Mouse (Mus musculus) embryonic facial prominence, embryonic 10.5 days (tissue): ENCODE data around the gene Gm10840. TPM values are rescaled to one million over a fixed set of nuclear protein-coding genes. Genes with fewer than 3 reads are reported as not detected.

ENCODE experiments used
- DNase-seq: peaks from one replicate; pipeline ENCODE4 v3.0.0-alpha.2; 2017; ENCODE audit warnings: low spot score
- H3K27ac ChIP-seq: fragments of 300-500 bp; sonication (generic); replicated peaks from 2 replicates; pipeline ENCODE4 v1.5.1; 2016; ENCODE audit warnings: mild to moderate bottlenecking
- H3K27me3 ChIP-seq: fragments of 300-500 bp; sonication (generic); replicated peaks from 2 replicates; pipeline ENCODE4 v1.6.1; 2016; ENCODE audit warnings: low read depth, mild to moderate bottlenecking; ENCODE audit not compliant: poor library complexity, severe bottlenecking
- H3K36me3 ChIP-seq: fragments of 300-500 bp; sonication (generic); replicated peaks from 2 replicates; pipeline ENCODE4 v1.6.1; 2016; ENCODE audit warnings: mild to moderate bottlenecking, moderate library complexity
- H3K4me1 ChIP-seq: fragments of 300-500 bp; sonication (generic); 2 replicates; pipeline ENCODE4 v1.6.1; 2016
- H3K4me3 ChIP-seq: fragments of 300-500 bp; sonication (generic); 2 replicates; pipeline ENCODE4 v1.5.1; 2016; ENCODE audit warnings: mild to moderate bottlenecking, moderate library complexity
- H3K9me3 ChIP-seq: fragments of 300-500 bp; sonication (generic); 2 replicates; pipeline ENCODE4 v1.6.1; 2016; ENCODE audit warnings: mild to moderate bottlenecking
- WGBS: fragments of 180-500 bp; shearing (Covaris S2); methylation state at CpG from one replicate; pipeline ENCODE4 v1.1.7; 2016; 5-methylcytosine and 5-hydroxymethylcytosine counted together
- polyA plus RNA-seq: library from polyadenylated mRNA; unstranded; fragments of >200 nt; fragmentation: Nextera tagmentation; extraction: Ambion mirVana; gene quantifications from 2 replicates; pipeline ENCODE4 v1.2.1, GENCODE M21; 2016

The Gm10840 gene
- polyA plus RNA-seq, 1 experiment from 2014 or later = 1.5 TPM

DNA sequence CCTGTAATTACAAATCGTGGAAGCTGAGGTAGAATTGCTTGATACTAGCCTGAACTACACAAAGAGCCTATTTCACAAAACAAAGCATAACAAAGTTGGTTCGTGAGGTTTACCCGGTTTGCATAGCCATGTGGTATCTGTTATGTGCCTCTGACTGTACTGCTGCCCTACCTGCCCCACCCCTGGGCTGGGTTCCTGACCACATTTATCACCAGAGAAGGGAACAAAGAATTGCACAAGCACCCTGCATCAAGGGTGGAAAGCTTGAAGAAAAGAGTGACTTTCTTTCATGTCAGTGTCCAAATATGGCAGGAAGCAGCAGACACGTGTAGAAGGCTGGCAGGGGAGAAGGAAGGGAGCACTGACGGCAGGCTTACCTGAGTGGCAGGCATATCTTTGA lies 6.8 kb downstream of the Gm10840 start:
- Histone ChIP-seq H3K4me1 (0 out of 2 replicates have a peak, but pooled peaks cover 5% of the 10 kb centered on the region), H3K36me3 (peaks cover 92% of the 10 kb centered on the region)
- WGBS = 87% methylated on average over 5 of the region's 5 CpGs

DNA sequence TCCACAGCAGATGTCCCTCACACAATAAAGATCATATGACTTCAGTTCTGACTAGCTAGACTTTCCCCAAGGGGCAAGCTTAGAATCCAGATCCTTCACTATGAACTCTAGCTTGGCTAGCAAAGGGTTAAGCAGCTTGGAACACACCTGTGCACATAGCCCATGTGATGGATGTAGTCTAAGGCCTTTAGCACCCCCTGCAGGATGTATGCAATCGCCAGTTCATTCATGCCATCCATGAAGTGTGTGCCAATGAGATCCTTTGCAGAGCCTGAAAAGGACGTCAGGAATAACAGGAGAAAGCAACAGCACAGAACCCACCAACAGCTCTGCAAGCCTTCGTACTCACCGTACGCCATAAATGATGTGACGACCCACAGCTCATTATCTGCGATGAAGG lies 10.2 kb downstream of the Gm10840 start:
- 79% methylated on average over 7 of the region's 7 CpGs for WGBS
- H3K4me3 ChIP-seq = no peak overlapping the region
- H3K4me1 ChIP-seq = 0 out of 2 replicates have a peak, but pooled peaks cover 3% of the 10 kb centered on the region
- no peaks in the 10 kb centered on the region for H3K27me3 ChIP-seq
- no peaks in the 10 kb centered on the region for H3K9me3 ChIP-seq
- DNase-seq = no peak
- no peak overlapping the region for H3K27ac ChIP-seq
- H3K36me3 ChIP-seq = peaks cover 73% of the 10 kb centered on the region

More for the DNA sequence above, 6.8 kb downstream of the Gm10840 start:
- no peaks in the 10 kb centered on the region for H3K27me3 ChIP-seq
- no peak for DNase-seq
- no peak overlapping the region for H3K27ac ChIP-seq
- no peak overlapping the region for H3K4me3 ChIP-seq
- no peaks in the 10 kb centered on the region for H3K9me3 ChIP-seq

DNA sequence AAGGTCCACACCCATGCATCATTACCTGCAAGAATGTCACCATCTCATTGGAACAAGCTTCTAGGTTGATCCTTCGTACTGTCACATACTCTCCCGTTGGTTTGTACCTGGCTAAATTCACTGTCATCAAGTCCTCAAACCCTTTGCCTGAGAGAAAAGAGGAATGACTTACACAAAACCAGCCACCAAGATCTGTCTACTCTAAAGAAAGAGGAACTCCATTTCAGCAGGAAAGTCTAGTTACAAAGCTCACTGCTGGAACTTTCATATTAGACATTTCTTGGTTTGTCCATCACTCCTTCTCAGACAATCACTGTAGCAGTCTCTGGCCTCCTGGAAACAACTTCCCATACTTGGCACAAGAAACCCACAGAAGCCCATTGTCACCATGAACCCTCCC lies 12.6 kb downstream of the Gm10840 start:
- Histone ChIP-seq H3K4me1 (0 out of 2 replicates have a peak, but pooled peaks cover 3% of the 10 kb centered on the region), H3K36me3 (peaks cover 49% of the 10 kb centered on the region), H3K4me3 (no peak overlapping the region), H3K9me3 (no peaks in the 10 kb centered on the region), H3K27ac (no peak overlapping the region), H3K27me3 (no peaks in the 10 kb centered on the region)
- 95% methylated on average over 2 of the region's 2 CpGs for WGBS
- DNase-seq = no peak

DNA sequence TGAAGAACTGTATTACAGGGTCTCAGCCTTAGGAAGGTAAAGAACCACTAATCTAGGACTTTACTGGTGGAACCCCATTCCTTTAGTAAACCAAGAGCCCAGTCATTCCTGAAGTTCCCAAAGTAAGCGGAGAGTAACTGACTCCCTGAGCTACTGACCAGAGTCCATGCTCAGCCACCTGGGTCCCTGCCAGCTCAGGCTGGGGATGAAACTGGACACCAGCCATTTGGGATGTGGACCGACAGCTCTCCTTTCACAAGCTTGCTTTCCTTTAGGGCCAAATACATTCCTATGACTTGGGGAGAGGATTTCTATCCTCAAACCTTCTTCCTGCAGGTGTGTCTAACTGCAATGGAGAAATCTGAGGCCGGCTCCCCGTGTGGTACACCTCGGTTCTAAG lies 13.7 kb downstream of the Gm10840 start:
- WGBS = 76% methylated on average over 5 of the region's 5 CpGs
- Histone ChIP-seq H3K27me3 (no peaks in the 10 kb centered on the region), H3K36me3 (peaks cover 41% of the 10 kb centered on the region), H3K4me3 (no peak overlapping the region), H3K9me3 (no peaks in the 10 kb centered on the region), H3K27ac (no peak overlapping the region), H3K4me1 (0 out of 2 replicates have a peak, but pooled peaks cover 7% of the 10 kb centered on the region)
- DNase-seq = no peak

DNA sequence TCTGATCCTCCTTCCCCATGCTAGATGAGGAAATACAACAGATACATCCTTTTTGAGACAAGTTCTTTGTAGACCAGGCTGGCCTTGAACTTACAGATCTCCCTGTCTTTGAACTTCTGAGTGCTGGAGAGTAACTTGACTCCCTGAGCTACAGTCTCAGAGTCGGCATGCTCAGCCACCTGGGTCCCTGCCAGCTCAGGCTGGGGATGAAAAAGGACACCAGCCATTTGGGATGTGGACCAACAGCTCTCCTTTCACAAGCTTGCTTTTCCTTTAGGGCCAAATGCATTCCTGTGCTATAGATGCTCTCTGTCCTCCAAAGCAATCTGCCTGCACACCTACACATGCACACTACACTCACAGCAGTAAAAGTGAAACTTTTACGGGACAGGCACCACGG lies 14.4 kb downstream of the Gm10840 start:
- no peaks in the 10 kb centered on the region for H3K27me3 ChIP-seq
- no peak overlapping the region for H3K4me3 ChIP-seq
- peaks cover 11% of the 10 kb centered on the region for H3K4me1 ChIP-seq
- H3K36me3 ChIP-seq = peaks cover 33% of the 10 kb centered on the region
- WGBS = 70% methylated on average over 3 of the region's 3 CpGs
- no peak for DNase-seq
- no peak overlapping the region for H3K27ac ChIP-seq
- no peaks in the 10 kb centered on the region for H3K9me3 ChIP-seq

DNA sequence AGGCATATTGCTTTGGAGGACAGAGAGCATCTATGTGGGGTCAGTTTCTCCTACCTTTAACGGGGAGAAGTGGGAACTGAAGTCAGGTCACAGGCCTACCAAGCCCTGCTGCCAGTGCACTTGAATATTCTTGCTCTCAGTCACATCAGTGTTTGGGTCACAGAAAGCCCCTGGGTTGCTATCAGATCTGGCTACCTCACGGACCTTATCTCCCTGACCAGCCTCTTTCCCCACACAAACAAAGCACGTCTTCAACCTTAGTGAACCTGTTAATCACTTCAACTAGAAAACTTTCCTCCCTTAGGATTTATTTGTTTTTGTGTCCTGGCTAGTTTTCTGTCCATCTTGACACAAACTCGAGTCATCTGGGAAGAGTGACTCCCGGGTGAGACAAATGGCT lies 15.7 kb downstream of the Gm10840 start:
- Histone ChIP-seq H3K27ac (no peak overlapping the region), H3K4me1 (peaks cover 11% of the 10 kb centered on the region), H3K4me3 (no peak overlapping the region), H3K27me3 (no peaks in the 10 kb centered on the region), H3K36me3 (peaks cover 24% of the 10 kb centered on the region), H3K9me3 (no peaks in the 10 kb centered on the region)
- no peak for DNase-seq
- WGBS = 89% methylated on average over 5 of the region's 5 CpGs

DNA sequence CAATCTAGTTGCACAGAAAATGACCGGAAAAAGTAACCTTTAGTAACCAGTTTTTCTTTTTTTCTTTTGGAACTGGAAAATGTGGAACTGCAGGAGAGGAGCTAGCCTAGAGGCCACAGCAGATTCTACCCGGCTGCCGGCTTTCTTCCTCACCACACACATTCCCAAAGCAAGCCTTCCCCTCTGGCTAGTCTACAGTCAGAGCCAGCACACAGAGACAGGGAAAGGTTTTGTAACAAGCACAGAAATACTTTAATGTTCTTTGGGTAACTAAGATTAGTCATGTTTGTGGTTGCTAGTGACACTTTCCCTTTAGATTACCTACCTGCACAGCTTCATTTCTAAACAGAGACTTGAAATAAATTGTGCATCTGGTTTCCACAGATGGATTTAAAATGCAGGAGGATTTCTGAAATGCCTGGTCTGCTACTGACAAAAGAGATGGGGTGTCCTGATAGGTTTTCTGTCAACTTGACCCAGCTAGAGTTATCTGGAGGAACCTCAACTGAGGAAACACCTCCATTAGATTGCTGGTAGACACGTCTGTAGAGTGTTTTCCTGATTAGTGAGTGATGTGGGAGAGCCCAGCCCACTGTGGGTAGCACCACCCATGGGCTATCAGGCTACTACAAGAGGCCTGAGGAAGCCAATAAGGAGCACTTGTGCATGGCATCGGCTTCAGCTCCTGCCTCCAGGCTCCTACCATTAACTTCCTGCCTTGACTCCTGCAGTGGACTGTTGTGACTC lies 17.6 kb downstream of the Gm10840 start:
- Histone ChIP-seq H3K9me3 (no peaks in the 10 kb centered on the region), H3K27me3 (no peaks in the 10 kb centered on the region), H3K27ac (no peak overlapping the region), H3K4me1 (peaks cover 11% of the 10 kb centered on the region), H3K4me3 (no peak overlapping the region), H3K36me3 (peaks cover 16% of the 10 kb centered on the region)
- WGBS = 72% methylated on average over 5 of the region's 5 CpGs
- no peak for DNase-seq

DNA sequence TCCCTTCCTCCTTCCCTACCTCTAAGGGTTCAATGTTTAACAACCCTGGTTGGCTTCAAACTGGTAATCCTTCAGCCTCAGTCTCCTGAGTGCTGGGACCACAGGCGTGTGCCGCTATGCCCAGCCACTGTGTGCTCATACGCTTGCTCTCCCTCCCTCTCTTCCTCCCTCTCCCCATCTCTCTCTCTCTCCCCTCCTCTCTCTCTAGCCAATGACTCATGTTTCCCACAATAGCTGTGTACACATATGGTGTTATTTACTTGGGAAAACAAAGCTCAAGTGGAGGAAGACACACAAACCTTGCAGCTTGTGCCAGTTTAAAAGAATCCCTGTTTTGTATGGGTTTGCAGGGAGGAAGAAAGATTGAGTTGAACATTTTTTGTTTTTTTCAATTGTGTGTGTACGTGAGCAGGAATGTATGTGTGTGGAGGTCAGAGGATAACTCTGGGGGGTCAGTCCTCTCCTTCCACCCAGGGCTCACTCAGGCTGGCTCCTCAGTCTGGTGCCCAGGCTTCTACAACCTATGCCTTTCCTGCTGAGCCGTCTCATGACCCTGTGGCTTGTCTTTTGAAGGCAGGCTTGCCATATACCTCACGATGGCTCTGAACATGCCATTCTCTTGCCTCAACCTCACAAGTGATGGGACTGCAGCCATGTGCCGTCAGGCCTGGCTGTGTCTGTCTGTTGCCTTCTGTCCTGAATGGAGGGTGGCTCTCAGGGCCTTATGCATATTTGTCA lies 19.2 kb downstream of the Gm10840 start:
- no peak overlapping the region for H3K4me3 ChIP-seq
- H3K27me3 ChIP-seq = no peaks in the 10 kb centered on the region
- H3K27ac ChIP-seq = no peak overlapping the region
- no peak for DNase-seq
- H3K4me1 ChIP-seq = peaks cover 8% of the 10 kb centered on the region
- H3K9me3 ChIP-seq = no peaks in the 10 kb centered on the region
- peaks cover 20% of the 10 kb centered on the region; the same call in 1 of the 2 replicates for H3K36me3 ChIP-seq
- WGBS = 57% methylated on average over 7 of the region's 7 CpGs

DNA sequence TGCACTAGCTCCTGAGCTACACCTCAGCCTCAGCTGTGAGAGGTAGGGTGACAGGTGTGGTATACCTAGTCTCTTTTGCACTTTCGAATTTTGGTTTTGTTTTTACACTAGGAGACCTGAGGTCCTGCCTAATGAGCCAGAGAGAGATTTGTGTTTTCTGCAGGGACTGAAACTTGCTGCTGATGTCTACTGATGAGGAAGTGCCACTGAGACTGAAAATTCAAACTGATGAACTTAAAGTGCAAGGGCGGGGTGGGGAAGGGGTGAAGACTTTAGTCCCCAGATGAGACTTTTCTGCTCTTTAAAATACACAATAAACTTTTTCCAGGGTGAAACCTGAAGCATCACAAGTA lies 19.8 kb downstream of the Gm10840 start:
- Histone ChIP-seq H3K4me3 (no peak overlapping the region), H3K27ac (no peak overlapping the region), H3K36me3 (peaks cover 20% of the 10 kb centered on the region; the same call in 1 of the 2 replicates), H3K9me3 (no peaks in the 10 kb centered on the region), H3K4me1 (peaks cover 11% of the 10 kb centered on the region), H3K27me3 (no peaks in the 10 kb centered on the region)
- DNase-seq = no peak
- 84% methylated on average over 2 of the region's 2 CpGs for WGBS

DNA sequence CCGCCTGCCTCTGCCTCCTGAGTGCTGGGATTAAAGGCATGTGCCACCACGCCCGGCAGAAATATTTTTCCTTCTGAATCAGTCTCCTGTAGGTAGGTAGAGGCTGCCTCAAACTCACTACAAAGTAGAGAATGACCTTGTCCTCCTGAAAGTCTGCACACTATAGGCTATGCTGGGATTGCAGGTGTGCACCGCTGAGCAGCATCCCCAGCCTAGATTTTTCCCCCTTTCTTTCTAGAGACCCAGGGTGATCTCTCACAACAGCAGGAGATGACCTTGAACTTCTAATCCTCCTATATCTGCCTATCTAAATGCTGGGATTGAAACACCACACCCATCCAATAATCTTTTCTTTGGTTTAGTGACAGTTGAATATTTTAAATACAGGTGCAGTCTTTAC lies 26.7 kb downstream of the Gm10840 start:
- Histone ChIP-seq H3K27me3 (no peaks in the 10 kb centered on the region), H3K4me3 (no peak overlapping the region), H3K9me3 (no peaks in the 10 kb centered on the region), H3K36me3 (peaks cover 15% of the 10 kb centered on the region), H3K4me1 (peaks cover 5% of the 10 kb centered on the region; the same call in 1 of the 2 replicates), H3K27ac (no peak overlapping the region)
- 92% methylated on average over 4 of the region's 4 CpGs for WGBS
- no peak for DNase-seq

DNA sequence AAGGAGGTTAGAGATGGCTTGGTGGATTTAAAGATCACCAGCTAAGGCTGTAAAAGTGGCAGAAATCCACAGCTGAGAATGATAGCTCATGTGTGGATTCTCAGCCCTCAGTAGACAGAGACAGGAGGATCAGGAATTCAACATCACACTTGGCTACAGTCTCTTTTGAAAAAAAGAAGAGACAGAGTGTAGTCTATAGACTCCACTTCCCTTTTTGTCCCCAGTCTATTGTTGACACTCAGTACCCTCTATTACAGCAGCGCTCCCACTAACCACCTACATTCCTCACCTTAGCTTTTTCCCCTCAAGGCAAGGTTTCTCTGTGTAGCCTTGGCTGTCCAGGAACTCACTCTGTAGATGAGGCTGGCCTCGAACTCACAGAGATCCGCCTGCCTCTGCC lies 31.1 kb downstream of the Gm10840 start:
- Histone ChIP-seq H3K27me3 (no peaks in the 10 kb centered on the region), H3K27ac (no peak overlapping the region), H3K36me3 (peaks cover 8% of the 10 kb centered on the region), H3K4me1 (peaks cover 12% of the 10 kb centered on the region), H3K4me3 (no peak overlapping the region), H3K9me3 (no peaks in the 10 kb centered on the region)
- no peak for DNase-seq
- whole genome bisulfite sequencing = 93% methylated on average over 3 of the region's 3 CpGs

DNA sequence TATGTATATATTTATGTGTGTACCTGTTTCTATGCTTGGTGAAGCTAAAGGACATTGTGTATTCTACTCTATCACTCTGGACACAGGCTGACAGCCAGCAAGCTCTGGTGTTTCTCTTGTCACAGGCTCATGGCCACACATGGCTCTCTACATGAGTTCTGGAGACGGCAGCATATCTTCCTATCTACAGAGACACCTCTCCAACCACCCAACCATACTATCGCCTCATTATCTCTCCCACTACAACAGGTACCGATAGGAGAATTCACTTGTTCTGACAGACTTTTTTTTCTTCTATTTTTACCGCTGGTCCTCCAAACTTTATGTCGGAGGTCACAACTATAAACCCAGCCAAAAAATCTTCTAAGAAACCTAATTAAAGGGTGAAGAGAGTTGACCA lies 31.6 kb downstream of the Gm10840 start:
- Histone ChIP-seq H3K36me3 (peaks cover 12% of the 10 kb centered on the region), H3K27me3 (no peaks in the 10 kb centered on the region), H3K9me3 (no peaks in the 10 kb centered on the region), H3K4me1 (peaks cover 12% of the 10 kb centered on the region), H3K4me3 (peak overlapping the region; percentile 85), H3K27ac (no peak overlapping the region)
- 88% methylated on average over 5 of the region's 5 CpGs for WGBS
- no peak for DNase-seq
